Mouse (Mus musculus) small intestine, adult 2 months (tissue): ENCODE measurements at regions not wholly inside any gene's neighbourhood (a gene's known extent, or its start where the extent isn't known, plus 50 kb on each side); places are given as distances from the start of the nearest gene placed in this dataset.

ENCODE experiments used
- CTCF ChIP-seq: fragments of 200-500 bp; IDR thresholded peaks from 2 replicates; pipeline ENCODE4 v1.5.1; 2012; ENCODE audit warnings: low read depth, mild to moderate bottlenecking, control low read depth, inconsistent platforms, low read length, moderate library complexity, mixed read lengths; ENCODE audit not compliant: insufficient replicate concordance, insufficient read length; ENCODE audit errors: extremely low read depth
- POLR2A ChIP-seq: fragments of 200-500 bp; IDR thresholded peaks from 2 replicates; pipeline ENCODE4 v1.6.1; 2012; ENCODE audit warnings: low read depth, mild to moderate bottlenecking, control low read depth, inconsistent platforms, low read length, moderate library complexity

DNA sequence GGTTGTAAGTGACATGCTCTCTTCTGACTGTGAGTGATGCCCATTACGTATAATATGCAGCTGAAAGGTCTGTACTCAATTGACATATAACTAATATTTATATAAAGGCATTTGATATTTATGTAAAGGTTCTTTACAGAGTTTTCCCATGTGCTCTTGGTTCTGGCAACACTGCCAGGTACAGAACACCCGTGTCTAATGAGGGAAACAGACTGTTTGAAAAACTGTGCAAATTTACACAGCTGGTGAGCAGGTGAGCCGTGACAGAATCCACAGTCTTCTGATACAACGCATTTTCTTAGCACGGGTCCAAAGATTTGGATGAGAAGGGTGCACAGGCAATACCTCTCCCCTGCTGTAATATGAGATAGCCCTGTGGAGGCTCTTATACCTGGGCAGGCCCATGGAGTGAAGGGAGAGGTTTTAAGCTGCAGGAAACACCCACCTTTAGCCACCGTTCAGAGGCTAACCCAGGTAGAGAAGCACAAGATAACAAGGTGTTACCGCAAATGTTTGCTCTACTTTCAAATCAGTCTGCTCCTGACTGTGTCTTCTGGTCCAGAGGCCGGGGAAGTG lies 161.0 kb downstream of the Foxo1 start:
- TF ChIP-seq CTCF (no peak), POLR2A (no peak)
